Mouse (Mus musculus): Measurements from ENCODE around the gene Tfap2b. TPM values are rescaled to one million over a fixed set of nuclear protein-coding genes. Genes with fewer than 3 reads are reported as not detected.
A peak's percentile ranks its signal among the peaks of the same experiment; 100 is the strongest.

Tfap2b gene
- total and polyA plus RNA-seq, 2 experiments from 2014 or later: not detected

DNA sequence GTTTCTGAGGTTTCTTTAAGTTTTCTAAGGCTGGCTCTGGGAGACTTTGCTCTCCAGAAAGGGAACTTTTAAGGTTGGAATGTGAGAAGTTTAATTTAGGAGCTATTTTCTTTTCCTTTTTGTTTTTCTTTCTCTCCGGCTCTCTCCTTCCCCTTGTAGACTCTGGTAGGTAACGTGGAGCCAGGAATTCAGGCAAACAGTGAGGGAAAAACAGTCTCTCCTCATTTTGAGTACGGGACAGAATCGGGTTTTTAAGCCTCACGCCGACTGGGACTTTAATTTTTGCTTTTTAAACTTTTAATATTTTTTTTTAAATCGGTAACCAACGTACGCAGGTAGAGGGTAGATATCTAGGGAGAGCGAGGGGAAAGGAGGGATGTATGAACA is 638 bp downstream of the Tfap2b start:
- no peak for DNase-seq (ENCODE audit: low spot score)
- H3K4me3 ChIP-seq (ENCODE audit: low read depth, low read length): no peak overlapping the region

GRCm38 (mm10) chr1:19209776-19210175 is 1.1 kb downstream of the Tfap2b start:
- H3K27me3 ChIP-seq (ENCODE audit: control insufficient read depth, insufficient read depth, low read length): peaks cover 78% of the 10 kb centered on the region
- TF ChIP-seq EP300 (IDR thresholded peaks at IDR 0.05; ENCODE audit: low read depth) (no peak), CTCF (IDR thresholded peaks at IDR 0.05; ENCODE audit: low read depth) (no peak)
- DNase-seq (ENCODE audit: low spot score): no peak

More for the DNA sequence above, 638 bp downstream of the Tfap2b start:
- Histone ChIP-seq H3K9me3 (replicated peaks; ENCODE audit: control insufficient read depth, low read length) (no peaks in the 10 kb centered on the region), H3K27me3 (ENCODE audit: control insufficient read depth, insufficient read depth, low read length) (peaks cover 74% of the 10 kb centered on the region), H3K36me3 (replicated peaks; ENCODE audit: control insufficient read depth, insufficient read depth, low read length) (no peaks in the 10 kb centered on the region), H3K4me1 (ENCODE audit: control insufficient read depth, insufficient read depth) (no peaks in the 10 kb centered on the region), H3K4me2 (ENCODE audit: low read depth, low read length) (peak overlapping the region; percentile 51; the same call in 1 of the 2 replicates), H3K27ac (ENCODE audit: low read depth) (no peak overlapping the region), H3K9ac (replicated peaks; ENCODE audit: low read depth, low read length) (no peak overlapping the region)
- 2% methylated on average over 10 of the region's 10 CpGs for WGBS
- TF ChIP-seq CTCF (IDR thresholded peaks at IDR 0.05; ENCODE audit: low read depth) (no peak), EP300 (IDR thresholded peaks at IDR 0.05; ENCODE audit: low read depth) (no peak)
- ATAC-seq (ENCODE audit: insufficient read depth, low read depth): no peak

GRCm38 (mm10) chr1:19210215-19211032 is 1.7 kb downstream of the Tfap2b start:
- Histone ChIP-seq H3K4me1 (ENCODE audit: control insufficient read depth, insufficient read depth) (no peaks in the 10 kb centered on the region), H3K4me3 (ENCODE audit: low read depth, low read length) (peak overlapping the region; percentile 28), H3K27ac (ENCODE audit: low read depth) (no peak overlapping the region), H3K27me3 (ENCODE audit: control insufficient read depth, insufficient read depth, low read length) (peaks cover 85% of the 10 kb centered on the region), H3K9me3 (replicated peaks; ENCODE audit: control insufficient read depth, low read length) (no peaks in the 10 kb centered on the region), H3K36me3 (replicated peaks; ENCODE audit: control insufficient read depth, insufficient read depth, low read length) (no peaks in the 10 kb centered on the region), H3K9ac (replicated peaks; ENCODE audit: low read depth, low read length) (no peak overlapping the region), H3K4me2 (ENCODE audit: low read depth, low read length) (peak overlapping the region; percentile 51)
- ATAC-seq (ENCODE audit: insufficient read depth, low read depth) (no peak), DNase-seq (ENCODE audit: low spot score) (no peak)
- WGBS: 2% methylated on average over 30 of the region's 30 CpGs
- no peak for TF ChIP-seq EP300 (IDR thresholded peaks at IDR 0.05; ENCODE audit: low read depth)
- no peak for TF ChIP-seq CTCF (IDR thresholded peaks at IDR 0.05; ENCODE audit: low read depth)

More at GRCm38 (mm10) chr1:19209776-19210175, 1.1 kb downstream of the Tfap2b start:
- Histone ChIP-seq H3K36me3 (replicated peaks; ENCODE audit: control insufficient read depth, insufficient read depth, low read length) (no peaks in the 10 kb centered on the region), H3K27ac (ENCODE audit: low read depth) (no peak overlapping the region), H3K9me3 (replicated peaks; ENCODE audit: control insufficient read depth, low read length) (no peaks in the 10 kb centered on the region), H3K4me2 (ENCODE audit: low read depth, low read length) (peak overlapping the region; percentile 51), H3K4me3 (ENCODE audit: low read depth, low read length) (peak overlapping the region; percentile 28), H3K4me1 (ENCODE audit: control insufficient read depth, insufficient read depth) (no peaks in the 10 kb centered on the region), H3K9ac (replicated peaks; ENCODE audit: low read depth, low read length) (no peak overlapping the region)
- WGBS: under 1% methylated on average over 31 of the region's 31 CpGs
- ATAC-seq (ENCODE audit: insufficient read depth, low read depth): no peak

DNA sequence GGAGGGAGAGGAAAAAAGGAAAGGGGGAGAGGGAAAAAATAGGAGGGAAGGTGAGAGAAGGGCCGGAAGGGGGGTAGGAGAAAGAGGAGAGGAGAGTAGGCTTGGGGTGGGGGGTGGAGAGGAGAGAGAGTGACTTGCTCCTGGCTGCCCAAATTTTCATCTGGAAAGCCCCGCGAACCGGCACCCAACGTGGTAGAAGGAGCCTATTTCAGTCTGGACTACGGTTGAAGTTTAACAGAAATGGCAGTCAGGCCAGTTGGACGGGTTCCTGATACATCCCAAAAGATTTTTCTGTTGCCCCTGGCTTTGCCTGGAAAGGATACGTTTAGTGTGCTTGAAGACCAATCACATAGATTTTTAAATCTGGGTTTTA is 2.3 kb downstream of the Tfap2b start:
- no peak overlapping the region for H3K4me2 ChIP-seq (ENCODE audit: low read depth, low read length)
- 5% methylated on average over 8 of the region's 8 CpGs for WGBS

DNA sequence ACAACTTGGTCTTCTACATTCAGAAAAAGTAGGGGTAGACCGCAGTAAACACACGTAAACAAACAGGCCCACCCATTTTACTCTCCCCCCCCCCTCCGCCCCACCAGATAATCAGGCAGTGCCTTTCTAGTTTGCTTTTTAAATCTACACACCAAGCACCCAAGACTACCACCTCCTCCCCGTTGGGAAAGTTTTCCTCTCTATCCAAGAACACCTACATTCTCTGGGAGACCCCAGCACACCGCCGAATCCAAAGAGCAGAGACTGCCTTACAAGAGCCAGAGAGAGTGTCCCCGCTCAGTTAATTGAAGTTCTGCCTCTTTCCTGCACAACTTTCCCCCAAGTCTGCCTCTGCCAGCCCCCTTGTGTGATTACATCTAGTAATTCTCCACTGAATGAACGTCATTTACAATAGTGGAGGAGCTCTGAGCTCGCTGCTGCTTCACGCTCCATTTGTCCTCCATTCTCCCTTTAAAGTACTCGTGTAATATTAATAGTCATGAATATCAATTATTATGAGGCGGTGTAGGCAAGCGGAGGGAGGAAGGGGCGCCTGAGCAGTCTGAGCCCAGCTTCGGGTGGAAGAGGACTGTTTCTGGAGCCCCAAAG is 2.9 kb downstream of the Tfap2b start:
- DNase-seq (ENCODE audit: low spot score): no peak
- no peak for ATAC-seq (ENCODE audit: insufficient read depth, low read depth)
- Histone ChIP-seq H3K36me3 (replicated peaks; ENCODE audit: control insufficient read depth, insufficient read depth, low read length) (no peaks in the 10 kb centered on the region), H3K27me3 (ENCODE audit: control insufficient read depth, insufficient read depth, low read length) (peaks cover 93% of the 10 kb centered on the region), H3K4me1 (ENCODE audit: control insufficient read depth, insufficient read depth) (no peaks in the 10 kb centered on the region), H3K4me3 (ENCODE audit: low read depth, low read length) (no peak overlapping the region), H3K4me2 (ENCODE audit: low read depth, low read length) (no peak overlapping the region), H3K27ac (ENCODE audit: low read depth) (no peak overlapping the region), H3K9me3 (replicated peaks; ENCODE audit: control insufficient read depth, low read length) (no peaks in the 10 kb centered on the region), H3K9ac (replicated peaks; ENCODE audit: low read depth, low read length) (no peak overlapping the region)
- no peak for TF ChIP-seq CTCF (IDR thresholded peaks at IDR 0.05; ENCODE audit: low read depth)
- no peak for TF ChIP-seq EP300 (IDR thresholded peaks at IDR 0.05; ENCODE audit: low read depth)
- 2% methylated on average over 15 of the region's 15 CpGs for WGBS

More for the DNA sequence above, 2.3 kb downstream of the Tfap2b start:
- no peak overlapping the region for H3K9ac ChIP-seq (replicated peaks; ENCODE audit: low read depth, low read length)
- no peak overlapping the region for H3K4me3 ChIP-seq (ENCODE audit: low read depth, low read length)
- no peak overlapping the region for H3K27ac ChIP-seq (ENCODE audit: low read depth)
- DNase-seq (ENCODE audit: low spot score) (no peak), ATAC-seq (ENCODE audit: insufficient read depth, low read depth) (no peak)
- no peak for TF ChIP-seq CTCF (IDR thresholded peaks at IDR 0.05; ENCODE audit: low read depth)
- peaks cover 90% of the 10 kb centered on the region for H3K27me3 ChIP-seq (ENCODE audit: control insufficient read depth, insufficient read depth, low read length)
- no peaks in the 10 kb centered on the region for H3K9me3 ChIP-seq (replicated peaks; ENCODE audit: control insufficient read depth, low read length)
- H3K36me3 ChIP-seq (replicated peaks; ENCODE audit: control insufficient read depth, insufficient read depth, low read length): no peaks in the 10 kb centered on the region
- no peaks in the 10 kb centered on the region for H3K4me1 ChIP-seq (ENCODE audit: control insufficient read depth, insufficient read depth)
